Mouse (Mus musculus): Measurements from ENCODE around the gene Zmym2.
A peak's percentile ranks its signal among the peaks of the same experiment; 100 is the strongest.
"Not testable (repeated sequence)": the region's sequence is repeated elsewhere in the genome, so short reads cannot be mapped to it uniquely, and the experiment has no call there.

Zmym2 gene

DNA sequence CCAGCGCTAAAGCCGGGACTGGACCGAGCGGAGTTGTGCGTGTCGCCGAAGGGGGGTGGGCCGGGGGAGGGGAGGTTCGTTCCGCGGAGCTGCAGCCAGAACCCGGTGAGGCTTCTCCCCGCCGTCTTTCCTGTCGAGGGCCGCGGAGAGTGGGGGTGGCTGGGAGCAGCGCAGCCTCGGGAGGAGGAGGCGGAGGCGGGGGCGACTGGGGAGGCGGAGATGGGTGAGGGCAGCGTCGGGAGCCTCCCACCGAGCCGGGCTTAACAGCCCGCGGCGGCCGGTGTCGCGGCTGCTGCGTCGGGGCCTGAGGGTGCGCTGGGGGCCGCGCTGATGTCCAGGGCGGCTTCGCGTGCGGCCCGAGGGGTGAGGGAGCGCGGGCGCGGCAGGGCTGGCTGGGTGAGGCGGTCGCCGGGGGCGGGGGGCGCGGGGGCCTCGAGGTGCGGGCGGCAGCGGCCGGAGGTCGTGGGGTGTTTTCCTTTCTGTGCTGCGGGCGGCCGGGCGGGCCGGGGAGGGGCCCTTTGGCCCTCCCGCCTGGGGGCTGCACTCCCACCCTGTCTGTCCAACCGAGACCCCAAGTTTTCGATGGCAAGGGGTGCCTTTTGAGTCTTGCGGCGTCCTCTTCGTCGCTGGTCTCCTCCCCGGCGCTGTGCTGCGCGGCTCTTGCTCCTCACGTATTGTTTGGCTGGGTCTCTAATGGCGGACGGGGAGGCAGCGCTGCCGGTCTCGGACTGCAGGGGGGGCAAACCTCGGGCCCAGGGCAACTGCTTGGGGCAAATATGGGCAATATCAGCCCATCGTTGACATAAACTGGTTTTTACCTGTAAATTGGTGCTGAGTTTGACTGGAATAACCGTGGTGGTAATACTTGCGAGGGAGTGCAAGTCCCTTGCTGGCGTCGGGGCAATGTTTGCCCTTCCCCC, at the start of gene Zmym2:
Zmym2 (plus strand) TSS at position 60 of the 920 bp plus-strand sequence.
- peak; percentile 52 to 69 for DNase-seq (ENCODE audit: low spot score in 2 of 2)

DNA sequence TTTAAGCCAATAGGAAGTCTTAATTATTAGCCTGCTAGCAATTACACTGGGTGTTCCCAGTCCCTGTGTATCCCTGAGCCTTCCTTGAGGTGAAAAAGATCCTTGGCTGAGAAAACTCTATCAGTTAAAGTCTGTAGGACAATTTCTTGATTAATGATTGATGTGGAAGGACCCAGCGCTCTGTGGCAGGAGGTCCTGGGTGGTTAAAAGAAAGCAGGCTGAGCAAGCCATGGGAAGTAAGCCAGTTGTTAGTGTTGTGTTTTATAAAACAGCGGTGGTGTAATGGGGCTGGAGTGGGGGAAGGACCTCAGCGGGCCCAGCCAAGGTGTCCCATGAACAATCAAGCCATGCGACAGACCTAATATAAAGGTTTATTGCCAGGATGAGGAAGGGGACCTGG, 42.4 kb upstream of the Zmym2 start:
- DNase-seq (ENCODE audit: low spot score in 2 of 2) = no peak

DNA sequence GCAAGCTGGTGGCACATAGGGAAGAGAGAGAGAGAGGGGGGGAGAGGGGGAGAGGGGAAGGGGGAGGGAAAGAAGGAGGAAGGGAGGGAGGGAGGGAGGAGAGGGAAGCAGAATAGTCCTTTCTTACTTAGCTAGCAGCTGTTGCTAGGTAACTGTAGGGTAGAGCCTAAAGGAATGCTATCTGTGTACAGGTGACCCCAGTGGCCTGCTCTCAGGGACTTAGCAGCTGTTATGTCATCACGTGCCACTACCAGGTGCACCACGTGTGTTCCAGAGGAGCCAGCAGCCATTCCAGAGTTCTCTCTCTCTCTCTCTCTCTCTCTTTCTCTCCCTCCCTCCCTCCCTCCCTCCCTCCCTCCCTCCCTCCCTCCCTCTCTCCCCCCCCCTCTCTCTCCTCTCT, 41.9 kb upstream of the Zmym2 start:
- DNase-seq (ENCODE audit: low spot score in 2 of 2) = no peak

DNA sequence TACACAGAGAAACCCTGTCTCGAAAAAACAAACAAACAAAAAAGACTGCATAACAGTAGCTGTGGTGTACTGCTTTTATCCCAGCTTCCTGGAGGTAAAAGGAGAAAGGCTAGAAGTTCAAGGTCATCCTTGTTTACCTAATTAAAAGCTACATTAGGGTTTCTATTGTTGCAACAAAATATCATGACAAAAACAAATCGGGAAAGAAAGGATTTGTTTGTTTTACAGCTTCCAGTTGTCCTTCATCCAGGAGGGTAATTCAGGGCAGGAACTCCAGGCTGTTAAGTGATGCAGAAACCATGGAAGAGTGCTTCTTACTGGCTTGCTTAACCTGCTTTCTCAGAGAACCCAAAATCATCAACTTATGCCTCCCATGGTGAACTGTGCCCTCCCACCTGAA, 38.1 kb upstream of the Zmym2 start:
- no peak for DNase-seq (ENCODE audit: low spot score in 2 of 2)

DNA sequence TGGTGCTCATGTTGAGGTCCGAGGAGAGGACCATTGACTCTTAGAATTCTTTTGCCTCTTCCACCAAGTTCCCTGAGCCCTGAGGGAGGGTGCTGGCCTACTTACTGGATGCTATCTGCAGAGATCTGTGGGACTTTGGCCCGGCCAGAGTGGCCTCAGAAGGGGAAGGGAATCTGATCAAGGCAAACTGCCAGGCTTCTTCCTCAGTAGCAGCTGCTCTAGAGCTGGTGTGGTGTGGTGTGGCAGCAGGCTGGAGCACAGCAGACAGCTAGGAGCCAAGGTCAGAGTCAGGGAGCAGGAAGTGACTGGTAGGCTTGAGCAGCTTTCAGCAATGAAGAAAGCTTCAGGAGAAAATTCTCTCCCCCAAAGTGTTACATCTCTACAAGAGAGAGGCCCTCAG, 36.8 kb upstream of the Zmym2 start:
- no peak for DNase-seq (ENCODE audit: low spot score in 2 of 2)

DNA sequence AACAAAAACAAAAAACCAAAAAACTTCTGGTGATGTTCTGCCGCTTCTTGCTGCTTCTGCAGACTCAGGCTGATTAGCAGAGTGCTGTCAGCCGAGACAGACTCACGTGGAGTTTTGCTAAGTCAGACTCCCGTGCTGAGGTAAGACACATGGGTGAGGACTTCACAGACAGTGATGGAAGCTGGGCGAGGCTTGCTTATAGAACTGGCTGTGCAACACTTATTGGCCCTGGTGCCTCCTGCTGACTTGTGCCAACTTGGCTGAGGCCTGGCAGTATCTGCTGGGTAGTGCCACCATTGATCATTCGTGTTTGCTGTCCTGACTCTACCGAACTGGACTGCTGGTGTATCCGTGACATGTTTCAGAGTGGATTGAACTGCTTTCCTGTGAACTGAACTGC, 22.4 kb upstream of the Zmym2 start:
- no peak for DNase-seq (ENCODE audit: low spot score in 2 of 2)

DNA sequence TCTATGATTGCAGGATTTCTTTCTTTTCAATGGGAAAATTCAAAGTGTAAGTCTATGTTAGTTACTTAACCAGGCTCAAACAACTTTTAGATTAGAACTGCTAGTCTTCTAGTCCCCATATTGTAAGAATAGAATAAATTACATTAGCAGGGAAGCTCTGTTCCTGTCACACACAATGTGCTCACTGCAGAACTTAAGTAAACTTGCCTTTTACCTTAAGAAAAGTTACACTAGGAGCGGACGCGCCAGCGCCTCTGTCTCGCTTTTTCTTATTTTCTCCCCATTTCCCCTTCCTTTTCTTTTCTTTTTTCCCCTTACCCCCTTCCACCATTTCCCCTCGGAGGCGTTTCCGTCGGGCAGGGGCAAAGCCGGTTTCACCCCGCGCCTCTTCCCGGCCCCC, 21.8 kb upstream of the Zmym2 start:
- DNase-seq (ENCODE audit: low spot score in 2 of 2) = no peak

DNA sequence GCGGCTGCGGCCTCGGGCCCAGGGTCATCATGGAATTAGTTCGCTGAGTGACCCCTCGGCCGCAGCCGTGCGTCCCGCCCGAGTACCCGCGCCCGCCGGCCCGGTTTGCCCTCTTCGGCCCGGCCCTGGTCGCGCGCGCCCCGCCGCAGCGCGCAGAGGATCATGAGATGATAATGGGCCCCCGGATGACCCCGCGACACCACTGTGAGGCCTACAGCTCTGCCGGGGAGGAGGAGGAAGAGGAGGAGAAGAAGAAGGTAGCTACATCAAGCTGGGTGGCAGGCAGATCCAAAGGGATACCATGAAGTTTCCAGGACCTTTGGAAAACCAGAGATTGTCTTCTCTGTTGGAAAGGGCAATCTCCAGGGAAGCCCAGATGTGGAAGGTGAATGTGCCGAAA, 21.3 kb upstream of the Zmym2 start:
- DNase-seq (ENCODE audit: low spot score in 2 of 2) = not testable (repeated sequence)

DNA sequence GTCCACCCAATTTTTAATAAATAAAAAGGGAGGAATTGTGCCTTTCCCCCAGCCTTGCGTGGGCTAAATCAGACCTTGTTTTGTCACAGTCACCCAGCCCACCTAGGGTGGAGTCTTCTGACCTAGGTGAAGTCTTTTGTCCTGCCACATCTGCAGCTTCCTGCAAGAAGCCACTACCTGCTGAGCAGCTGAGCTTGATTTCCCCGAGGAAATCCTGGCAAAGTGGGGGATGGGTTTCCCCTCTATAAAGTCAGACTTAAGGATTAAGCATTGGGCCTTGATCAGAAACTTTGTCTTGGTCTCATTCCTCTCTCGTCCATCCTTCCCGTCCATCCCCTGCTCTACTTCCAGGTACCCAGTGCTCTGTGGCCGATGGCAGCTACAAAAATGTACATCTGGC, 12.9 kb upstream of the Zmym2 start:
- no peak for DNase-seq (ENCODE audit: low spot score in 2 of 2)

DNA sequence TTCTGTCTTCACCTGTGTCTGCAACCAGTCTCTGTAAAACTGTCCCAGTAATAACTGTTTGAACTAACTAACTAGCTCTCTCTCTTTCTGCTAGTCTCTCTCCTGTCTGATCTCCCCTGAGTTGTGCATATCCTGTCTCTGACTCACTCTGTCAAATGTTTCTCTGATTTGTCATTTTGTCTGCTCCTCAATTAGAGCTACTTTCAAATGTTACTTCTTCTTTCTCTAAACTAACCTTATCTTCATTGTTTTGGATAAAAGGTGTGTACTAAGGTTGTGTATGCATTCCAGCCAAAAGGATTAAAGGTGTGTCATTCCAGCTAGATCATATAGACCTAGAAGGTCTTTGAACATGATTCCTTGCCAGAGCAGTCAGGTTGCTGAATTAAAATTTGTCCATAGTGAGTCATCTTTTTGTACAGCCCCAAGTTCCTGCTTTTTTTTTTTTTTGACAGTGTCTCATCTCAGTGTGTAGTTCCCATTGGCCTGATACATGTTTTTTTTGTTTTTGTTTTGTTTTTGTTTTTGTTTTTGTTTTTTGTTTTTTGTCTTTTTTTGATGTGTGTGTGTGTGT, 10.8 kb upstream of the Zmym2 start:
- DNase-seq (ENCODE audit: low spot score in 2 of 2) = no peak

DNA sequence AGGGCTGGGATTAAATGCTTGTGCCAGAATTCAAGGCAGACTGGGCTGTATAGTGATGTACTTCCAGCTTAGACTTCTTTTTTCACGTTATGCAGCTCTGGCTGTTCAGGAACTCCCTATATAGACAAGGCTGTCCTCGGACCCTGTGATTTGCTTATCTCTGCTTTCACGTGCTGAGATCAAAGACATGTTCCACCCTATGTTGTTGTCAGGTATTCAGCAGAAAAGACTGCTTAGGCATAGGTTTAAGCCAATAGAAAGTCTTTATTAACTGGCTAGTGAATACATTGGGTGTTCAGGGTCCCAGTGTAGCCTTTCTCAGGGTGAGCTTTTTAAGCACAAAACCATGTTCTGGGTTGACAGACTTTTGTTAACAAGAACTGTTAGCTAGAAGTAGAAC, 5.2 kb upstream of the Zmym2 start:
- no peak for DNase-seq (ENCODE audit: low spot score in 2 of 2)

DNA sequence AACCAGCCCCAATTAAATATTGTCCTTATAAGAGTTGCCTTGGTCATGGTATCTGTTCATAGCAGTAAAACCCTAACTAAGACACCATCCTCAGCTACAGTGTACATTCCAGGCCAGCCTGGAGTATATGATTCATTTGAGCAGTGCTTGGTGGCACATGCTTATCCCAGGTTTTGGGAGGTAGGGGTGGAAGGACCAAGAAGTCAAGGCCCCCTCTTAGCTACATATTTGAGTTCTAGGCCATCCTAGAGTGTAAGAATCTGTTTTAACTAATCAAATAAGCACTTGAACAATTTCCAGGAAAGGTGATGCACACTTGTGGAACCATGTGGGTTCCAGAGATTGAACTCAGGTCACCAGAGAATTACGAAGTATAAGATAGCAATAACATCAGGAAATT, 3.0 kb upstream of the Zmym2 start:
- no peak for DNase-seq (ENCODE audit: low spot score in 2 of 2)

DNA sequence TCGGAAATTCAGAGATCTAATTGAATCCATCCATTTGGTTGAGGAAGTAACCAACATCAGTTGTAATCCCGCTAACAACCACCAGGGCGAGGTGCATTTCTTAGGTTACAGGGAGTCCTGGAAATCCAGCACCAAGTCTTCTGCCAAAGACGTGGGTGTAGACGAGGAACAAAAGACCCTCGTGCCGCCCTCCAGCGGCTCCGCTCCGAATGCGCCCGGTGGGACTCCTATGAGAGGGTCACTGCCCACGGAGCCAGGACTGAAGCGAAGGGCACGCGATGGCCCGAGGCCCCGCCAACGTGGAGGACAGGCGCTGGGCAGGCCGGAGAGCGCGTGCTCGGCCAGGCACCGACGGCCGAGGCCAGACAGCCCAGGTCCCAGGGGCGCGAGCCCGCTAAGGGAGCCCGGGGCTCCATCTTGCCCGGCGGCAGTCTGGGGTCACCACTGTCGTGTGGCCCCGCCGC, 1.1 kb upstream of the Zmym2 start:
- peak; percentile 49 to 84 for DNase-seq (ENCODE audit: low spot score in 2 of 2)

DNA sequence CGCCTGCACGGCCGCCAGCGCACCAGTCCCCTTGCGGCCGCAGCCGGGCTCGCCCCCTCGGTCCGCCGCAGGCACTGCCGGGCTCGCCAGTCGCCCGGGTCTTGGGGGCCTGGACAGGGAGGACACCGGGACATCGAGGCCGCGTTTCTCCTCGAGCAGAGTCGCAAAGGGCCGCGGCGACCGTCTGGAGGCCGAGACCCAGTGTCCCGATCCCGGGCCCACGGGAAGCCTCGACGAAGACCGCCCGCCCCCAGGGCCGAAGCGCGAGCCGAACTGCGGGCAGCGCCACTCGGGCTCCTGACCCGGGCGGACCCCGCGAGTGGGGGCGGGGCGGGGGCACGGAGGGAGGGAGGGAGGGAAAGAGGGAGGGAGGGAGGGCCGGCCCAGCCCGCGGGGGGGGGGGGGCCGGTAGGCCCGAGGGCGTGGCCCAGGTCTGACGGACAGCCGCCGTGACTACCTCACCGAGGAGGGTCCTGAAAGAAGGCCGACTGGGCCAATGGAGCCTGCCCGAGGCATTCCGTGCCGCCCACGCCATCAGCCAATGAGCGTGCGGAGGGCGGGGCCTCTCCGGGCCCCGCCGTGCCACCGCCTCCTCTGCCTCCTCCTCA, 363 bp upstream of the Zmym2 start:
- peak; percentile 39 to 67 for DNase-seq (ENCODE audit: low spot score in 2 of 2)

DNA sequence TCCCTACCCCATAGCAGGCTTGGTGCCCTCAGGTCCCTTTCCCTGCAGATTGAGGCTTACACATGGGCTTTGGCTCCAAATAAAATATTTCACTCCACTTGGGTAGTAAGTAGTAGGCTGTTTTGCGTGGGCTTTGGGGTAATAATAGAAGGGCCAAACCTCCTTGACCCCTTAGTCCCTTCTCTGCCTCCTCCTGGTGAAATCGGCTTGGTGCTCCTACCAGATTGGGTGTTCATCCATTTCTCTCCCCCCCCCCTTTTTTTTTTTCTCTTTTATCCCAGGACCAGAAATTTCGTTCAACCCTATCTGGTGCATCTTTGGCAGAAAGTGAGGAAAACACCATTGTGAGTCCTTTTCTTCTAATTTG, 1.0 kb downstream of the Zmym2 start:
- DNase-seq (ENCODE audit: low spot score in 2 of 2) = no peak

DNA sequence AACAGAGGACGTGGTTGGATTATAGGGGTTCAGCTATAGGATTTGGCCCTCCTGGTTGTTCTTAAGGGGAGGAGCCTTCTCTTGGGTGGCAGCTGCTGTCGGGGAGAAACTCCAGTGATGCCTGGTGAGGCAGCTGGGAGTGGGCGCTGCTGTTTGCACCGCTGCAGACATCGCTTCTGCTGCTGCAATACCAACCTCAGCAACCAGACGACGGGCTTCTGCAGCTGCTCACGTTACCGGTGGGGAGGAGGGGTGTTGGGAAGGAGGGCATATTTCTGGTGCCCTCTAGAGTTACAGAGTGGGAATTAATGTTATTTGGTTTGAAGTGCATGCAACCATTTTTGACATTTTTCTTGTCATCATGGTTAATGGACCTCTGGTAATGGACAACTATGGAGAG, 1.4 kb downstream of the Zmym2 start:
- peak; percentile 62 to 67 for DNase-seq (ENCODE audit: low spot score in 2 of 2)

DNA sequence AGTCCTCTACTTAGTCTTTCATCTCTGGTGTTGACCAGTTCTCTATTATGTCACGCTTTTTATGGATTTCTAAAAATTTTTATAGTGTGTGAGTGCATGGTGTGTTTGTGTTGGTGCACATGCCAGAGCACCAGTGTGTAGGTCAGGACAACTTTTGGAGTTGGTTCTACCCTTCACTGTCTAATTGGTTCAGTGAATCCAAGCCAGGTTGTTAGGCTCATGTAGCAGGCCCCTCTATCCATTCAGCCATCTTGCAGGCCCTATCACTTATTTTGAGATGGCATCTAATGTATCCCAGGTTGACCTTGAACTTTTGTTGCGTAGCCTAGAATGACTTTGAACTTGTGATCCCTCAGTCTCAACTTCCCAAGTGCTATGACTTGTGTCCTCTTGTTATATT, 2.0 kb downstream of the Zmym2 start:
- peak in 1 of 2 experiments; percentile 13 for DNase-seq (ENCODE audit: low spot score in 2 of 2)

DNA sequence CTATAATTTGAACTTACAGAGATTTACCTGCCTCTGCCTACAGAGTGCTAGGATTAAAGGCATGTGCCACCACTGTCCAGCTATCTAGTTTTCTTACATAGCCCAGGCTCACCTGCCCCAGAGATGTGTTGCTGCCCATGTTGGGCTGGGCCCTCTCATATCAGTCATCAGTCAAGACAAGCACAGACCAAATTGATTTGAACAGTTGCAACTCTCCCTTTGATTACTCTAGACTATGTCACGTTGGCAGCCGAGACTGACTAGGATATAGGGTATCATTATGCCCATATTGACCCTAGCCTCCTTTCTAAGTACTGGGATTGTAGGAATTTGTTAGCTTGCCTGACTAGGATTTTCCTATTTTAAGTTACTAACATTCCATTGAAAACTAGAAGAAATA, 8.0 kb downstream of the Zmym2 start:
- no peak for DNase-seq (ENCODE audit: low spot score in 2 of 2)

DNA sequence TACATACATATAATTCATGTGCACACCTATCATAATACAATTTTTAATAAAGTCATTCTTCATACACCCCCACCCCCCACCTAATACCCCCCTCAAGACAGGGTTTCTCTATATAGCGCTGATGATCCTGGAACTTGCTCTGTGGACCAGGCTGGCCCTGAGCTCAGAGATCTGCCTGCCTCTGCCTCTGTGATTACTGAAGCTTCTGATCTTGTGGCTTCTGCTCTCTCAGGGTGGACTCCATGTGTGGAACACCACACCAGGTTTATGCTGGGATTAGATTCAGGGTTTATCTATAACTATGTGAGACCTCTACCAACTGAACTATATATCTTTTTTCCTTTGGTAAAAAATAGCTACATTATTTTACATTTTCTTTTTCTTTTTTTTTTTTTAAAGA, 10.1 kb downstream of the Zmym2 start:
- no peak for DNase-seq (ENCODE audit: low spot score in 2 of 2)

DNA sequence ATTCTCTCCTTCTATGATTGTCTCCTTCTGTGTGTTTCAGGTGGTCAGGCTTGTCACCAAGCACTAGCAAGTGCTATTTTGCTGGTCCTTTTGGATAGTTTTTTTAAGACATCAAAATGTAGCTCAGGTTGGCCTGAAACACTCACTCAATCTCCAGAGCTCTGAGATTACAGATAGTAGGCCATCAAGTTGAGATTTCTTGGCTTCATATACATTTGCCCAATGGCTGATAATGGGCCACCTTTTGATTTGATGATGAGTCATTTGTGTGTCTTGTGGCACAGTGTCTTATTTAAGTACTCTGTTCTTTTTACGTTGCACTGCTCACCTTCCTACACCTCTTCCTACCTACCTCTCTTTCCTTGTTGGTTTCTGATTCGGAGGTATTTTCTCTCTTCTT, 11.0 kb downstream of the Zmym2 start:
- DNase-seq (ENCODE audit: low spot score in 2 of 2) = no peak

DNA sequence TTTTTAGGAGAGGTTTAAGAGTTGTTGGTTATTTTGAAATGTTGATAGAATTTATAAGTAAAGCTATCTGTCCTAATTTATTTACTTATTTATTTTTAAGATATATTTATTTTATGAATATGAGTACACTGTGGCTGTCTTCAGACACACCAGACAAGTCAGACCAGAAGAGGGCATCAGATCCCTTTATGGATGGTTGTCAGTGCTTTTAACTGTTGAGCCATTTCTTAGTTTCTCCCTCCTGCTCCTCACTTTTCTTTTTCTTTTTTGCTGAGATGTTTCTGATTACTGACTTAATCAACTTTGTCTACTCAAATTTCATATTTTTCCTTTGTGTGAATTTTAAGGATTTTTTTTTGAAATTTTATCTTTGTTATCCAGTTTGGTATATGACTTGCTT, 13.2 kb downstream of the Zmym2 start:
- DNase-seq (ENCODE audit: low spot score in 2 of 2) = no peak

DNA sequence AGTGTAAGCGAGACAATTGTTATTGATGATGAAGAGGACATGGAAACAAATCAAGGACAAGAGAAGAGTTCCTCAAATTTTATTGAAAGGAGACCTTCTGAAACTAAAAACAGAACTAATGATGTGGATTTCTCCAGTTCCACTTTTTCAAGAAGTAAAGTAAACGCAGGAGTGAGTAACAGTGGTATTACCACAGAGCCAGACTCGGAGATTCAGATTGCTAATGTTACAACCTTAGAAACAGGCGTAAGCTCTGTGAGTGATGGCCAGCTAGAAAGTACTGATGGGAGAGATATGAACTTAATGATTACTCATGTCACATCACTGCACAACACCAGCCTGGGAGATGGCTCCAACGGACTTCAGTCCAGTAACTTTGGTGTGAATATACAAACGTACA, 16.6 kb downstream of the Zmym2 start:
- no peak for DNase-seq (ENCODE audit: low spot score in 2 of 2)

DNA sequence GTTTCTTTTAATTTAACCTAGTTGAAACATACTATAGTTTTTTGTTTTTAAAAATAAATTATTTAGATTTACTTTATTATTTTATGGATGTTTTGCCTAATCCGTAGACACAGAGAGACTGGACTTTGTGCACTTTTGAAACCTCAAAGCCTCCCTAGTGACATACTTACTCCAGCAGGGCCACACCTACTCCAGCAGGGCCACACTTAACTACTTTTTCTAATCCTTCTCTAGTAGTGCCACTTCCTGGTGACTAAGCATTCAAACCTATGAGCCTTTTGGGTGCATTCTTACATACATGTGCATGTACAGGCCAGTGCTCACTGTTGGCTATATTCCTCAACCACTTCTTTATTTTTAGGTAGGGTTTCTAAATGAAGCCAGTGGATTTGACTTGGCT, 19.2 kb downstream of the Zmym2 start:
- no peak for DNase-seq (ENCODE audit: low spot score in 2 of 2)

All from left cerebral cortex, adult 9 months (tissue).